Mouse (Mus musculus) heart, adult 2 months (tissue): ENCODE results near the gene Rprd1b. TPM values are rescaled to one million over a fixed set of nuclear protein-coding genes. Genes with fewer than 3 reads are reported as not detected.

Experiments
- DNase-seq, 2 experiments: peaks; one replicate each; pipeline ENCODE4 v3.0.0; 2021
- H3K27ac ChIP-seq: fragments of 200-600 bp; 2 replicates; pipeline ENCODE4 v1.8.1; 2022
- H3K27me3 ChIP-seq: fragments of 200-500 bp; 2 replicates; pipeline ENCODE4 v1.6.1; 2012; ENCODE audit warnings: mild to moderate bottlenecking, low read length, inconsistent platforms, mixed read lengths; ENCODE audit not compliant: control insufficient read depth, insufficient read depth
- H3K36me3 ChIP-seq: fragments of 200-500 bp; 2 replicates; pipeline ENCODE4 v1.6.1; 2012; ENCODE audit warnings: low read length, inconsistent platforms; ENCODE audit not compliant: control insufficient read depth, insufficient read depth
- H3K4me1 ChIP-seq: fragments of 200-500 bp; 2 replicates; pipeline ENCODE4 v1.6.1; 2011; ENCODE audit warnings: low read length; ENCODE audit not compliant: control insufficient read depth, insufficient read depth
- H3K4me3 ChIP-seq: fragments of 200-600 bp; 2 replicates; pipeline ENCODE4 v1.8.1; 2022
- H3K79me2 ChIP-seq: fragments of 200-500 bp; replicated peaks from 2 replicates; pipeline ENCODE4 v1.6.1; 2012; ENCODE audit warnings: mild to moderate bottlenecking, inconsistent platforms, low read length, moderate library complexity, mixed read lengths; ENCODE audit not compliant: control insufficient read depth, insufficient read depth
- H3K9ac ChIP-seq: fragments of 200-500 bp; 2 replicates; pipeline ENCODE4 v1.6.1; 2012; ENCODE audit warnings: low read depth, mild to moderate bottlenecking, control low read depth, inconsistent platforms, low read length, mixed read lengths
- CTCF ChIP-seq: fragments of 200-600 bp; IDR thresholded peaks from 2 replicates; pipeline ENCODE4 v1.8.1; 2022; ENCODE audit warnings: antibody characterized with exemption, mild to moderate bottlenecking, moderate library complexity
- EP300 ChIP-seq: fragments of 200-500 bp; IDR thresholded peaks from 2 replicates; pipeline ENCODE4 v1.6.1; 2011; ENCODE audit warnings: low read depth, low read length, control low read depth; ENCODE audit not compliant: insufficient read depth
- POLR2A ChIP-seq: fragments of 200-500 bp; IDR thresholded peaks from 2 replicates; pipeline ENCODE4 v1.6.1; 2011; ENCODE audit warnings: mild to moderate bottlenecking, low read depth, low read length, control low read depth; ENCODE audit not compliant: insufficient read depth
- WGBS: fragments of 180-500 bp; shearing (Covaris S2); methylation state at CpG from one replicate; pipeline ENCODE4 v1.1.7; 2018; 5-methylcytosine and 5-hydroxymethylcytosine counted together
- intact Hi-C: fragments of 180-260 bp; cut with DNase I; formaldehyde crosslinking; loops from one replicate; pipeline ENCODE4 v1.15.1; 2025
- polyA plus RNA-seq: library from polyadenylated mRNA; depleted of rRNA; stranded (reverse); fragments of >200 nt; gene quantifications from 2 replicates; pipeline ENCODE4 v1.2.3, GENCODE M21; 2012
- total RNA-seq, 2 experiments: library from RNA; stranded (reverse); gene quantifications; 2 replicates each; pipeline ENCODE4 v1.2.3; 2021

Rprd1b gene
- total and polyA plus RNA-seq, 3 experiments, result 15.9 to 33.5 (median 32.9) TPM

DNA sequence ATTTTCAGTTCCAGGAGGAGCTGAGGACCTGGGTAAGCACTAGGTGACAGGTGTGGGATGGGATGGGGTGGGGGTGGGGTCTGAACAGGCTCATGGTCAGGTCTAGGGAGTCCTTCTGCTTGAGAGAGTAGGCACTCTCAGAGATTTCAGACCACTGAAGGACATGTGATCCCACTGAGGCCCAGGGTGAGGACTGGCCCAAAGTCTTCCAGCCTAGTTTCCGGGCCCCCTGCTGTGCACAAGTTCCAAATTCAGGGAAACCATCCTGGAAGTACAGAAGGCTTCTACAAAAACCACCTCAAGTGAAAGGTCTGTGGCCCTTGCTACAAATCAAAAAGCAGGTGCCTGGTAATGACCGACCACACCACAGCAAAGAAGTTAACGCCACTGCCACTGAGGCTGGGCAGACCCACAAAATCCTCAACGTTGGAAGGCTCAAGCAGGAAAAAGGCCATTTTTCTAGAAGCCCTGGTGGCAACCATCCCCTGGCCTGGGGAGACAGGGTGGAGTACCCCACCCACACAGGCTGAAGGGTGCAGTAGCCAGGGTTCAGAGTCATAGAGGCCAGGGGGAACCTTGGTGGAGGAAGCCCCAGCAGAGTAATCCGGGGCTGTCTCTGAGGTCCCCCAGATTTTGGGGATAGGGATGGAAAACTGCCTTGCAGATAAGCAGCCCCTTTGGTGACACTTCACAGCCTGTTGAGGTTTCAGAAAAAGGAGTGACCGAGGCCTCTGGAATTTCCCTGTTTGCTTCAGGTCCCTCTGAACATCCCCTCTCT lies 116.6 kb downstream of the Rprd1b start:
- Histone ChIP-seq H3K4me3 (peak overlapping the region; percentile 95), H3K27ac (peak overlapping the region; percentile 95), H3K36me3 (peaks cover 16% of the 10 kb centered on the region), H3K79me2 (no peaks in the 10 kb centered on the region), H3K27me3 (no peaks in the 10 kb centered on the region), H3K4me1 (peaks cover 29% of the 10 kb centered on the region), H3K9ac (peak overlapping the region; percentile 85)
- intact Hi-C loops, result loop anchor here (5.0 kb wide), 2 partner anchors 83 to 98 kb away; no protein-coding TSS in a partner anchor
- DNase-seq, result peak in 1 of 2 experiments; percentile 37
- no peak for TF ChIP-seq POLR2A
- no peak for TF ChIP-seq CTCF
- no peak for TF ChIP-seq EP300
- 49% methylated on average over 6 of the region's 6 CpGs for WGBS

DNA sequence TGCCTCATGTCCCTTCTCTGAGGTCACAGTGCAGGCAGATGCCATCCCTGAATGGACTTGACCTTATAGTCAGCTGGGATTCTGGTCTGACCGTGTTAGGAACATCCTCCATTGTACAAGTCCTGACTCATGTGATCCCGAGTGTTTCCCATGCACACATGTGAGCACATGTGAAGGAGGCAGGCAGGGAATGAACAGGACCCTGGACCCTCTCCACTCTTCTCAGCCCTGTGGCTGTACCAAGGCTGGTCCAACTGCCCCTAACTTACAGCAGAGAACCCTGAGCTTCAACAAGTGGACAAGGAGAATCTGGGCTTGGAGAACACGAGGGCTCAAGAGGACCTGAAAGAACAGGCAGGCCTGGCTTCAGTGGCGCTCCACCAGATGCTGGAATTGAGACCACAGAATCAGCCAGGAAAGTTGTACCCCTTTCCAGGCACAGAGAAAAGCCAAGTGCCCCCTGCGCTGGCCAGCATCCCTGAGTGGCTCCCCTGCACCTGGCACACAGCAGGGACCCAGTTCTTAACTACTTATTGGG lies 117.3 kb downstream of the Rprd1b start:
- H3K4me1 ChIP-seq, result peaks cover 23% of the 10 kb centered on the region

DNA sequence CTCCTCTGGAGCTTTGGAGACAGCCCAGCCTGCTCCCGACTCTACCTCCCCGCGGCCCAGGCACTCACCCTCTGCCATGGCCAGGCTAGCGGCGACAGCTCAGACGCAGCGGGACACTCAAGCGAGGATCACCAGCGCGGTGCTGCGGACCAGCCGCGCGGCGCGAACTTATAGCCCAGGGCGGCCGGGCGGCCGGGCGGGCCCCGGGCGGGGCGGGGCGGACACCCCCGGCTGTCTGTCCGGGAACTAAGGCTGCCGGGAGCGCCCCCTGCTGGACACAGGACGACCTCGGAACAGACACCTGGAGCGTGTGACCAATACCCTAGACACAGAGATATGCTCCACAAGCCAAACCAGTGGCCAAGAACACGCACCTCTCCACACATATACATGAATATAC lies 117.9 kb downstream of the Rprd1b start, which contains the start of gene Tgm2:
TSS of gene Tgm2 (minus strand) at position 214 of the 400 bp plus-strand sequence.
- no peak for TF ChIP-seq EP300
- peak; percentile 92 for TF ChIP-seq POLR2A
- TF ChIP-seq CTCF, result peak; percentile 84
- DNase-seq, result peak; percentile 94 to 97
- H3K36me3 ChIP-seq, result peaks cover 11% of the 10 kb centered on the region
- H3K27ac ChIP-seq, result peak within 1 kb of the TSS; percentile 95
- H3K27me3 ChIP-seq, result no peaks in the 10 kb centered on the region
- peak within 1 kb of the TSS; percentile 85 for H3K9ac ChIP-seq
- intact Hi-C loops, result loop anchor here (1.0 to 5.0 kb wide), 4 partner anchors 39 to 99 kb away; no protein-coding TSS in a partner anchor
- no peaks in the 10 kb centered on the region for H3K79me2 ChIP-seq
- peaks cover 21% of the 10 kb centered on the region for H3K4me1 ChIP-seq
- H3K4me3 ChIP-seq, result peak within 1 kb of the TSS; percentile 95
- WGBS, result under 1% methylated on average over 33 of the region's 33 CpGs

More for the DNA sequence above, 117.3 kb downstream of the Rprd1b start:
- Histone ChIP-seq H3K36me3 (peaks cover 11% of the 10 kb centered on the region), H3K27me3 (no peaks in the 10 kb centered on the region), H3K27ac (peak overlapping the region; percentile 95), H3K9ac (peak overlapping the region; percentile 85), H3K4me3 (peak overlapping the region; percentile 95), H3K79me2 (no peaks in the 10 kb centered on the region)
- TF ChIP-seq POLR2A (0 out of 2 replicates have a peak, but pooled peaks have one; percentile 17), CTCF (no peak), EP300 (no peak)
- 27% methylated on average over 5 of the region's 5 CpGs for WGBS
- DNase-seq, result no peak
- intact Hi-C loops, result loop anchor here (1.0 to 5.0 kb wide), 4 partner anchors 38 to 98 kb away; no protein-coding TSS in a partner anchor

GRCm38 (mm10) chr2:158146971-158147370 lies 118.7 kb downstream of the Rprd1b start:
- intact Hi-C loops, result loop anchor here (1.0 to 5.0 kb wide), 4 partner anchors 40 to 100 kb away; no protein-coding TSS in a partner anchor
- TF ChIP-seq CTCF (no peak), POLR2A (no peak), EP300 (no peak)
- 93% methylated on average over 8 of the region's 8 CpGs for WGBS
- Histone ChIP-seq H3K4me1 (peaks cover 16% of the 10 kb centered on the region), H3K36me3 (peaks cover 7% of the 10 kb centered on the region), H3K9ac (no peak overlapping the region), H3K27me3 (no peaks in the 10 kb centered on the region), H3K4me3 (no peak overlapping the region), H3K79me2 (no peaks in the 10 kb centered on the region), H3K27ac (no peak overlapping the region)
- peak in 1 of 2 experiments; percentile 18 for DNase-seq

DNA sequence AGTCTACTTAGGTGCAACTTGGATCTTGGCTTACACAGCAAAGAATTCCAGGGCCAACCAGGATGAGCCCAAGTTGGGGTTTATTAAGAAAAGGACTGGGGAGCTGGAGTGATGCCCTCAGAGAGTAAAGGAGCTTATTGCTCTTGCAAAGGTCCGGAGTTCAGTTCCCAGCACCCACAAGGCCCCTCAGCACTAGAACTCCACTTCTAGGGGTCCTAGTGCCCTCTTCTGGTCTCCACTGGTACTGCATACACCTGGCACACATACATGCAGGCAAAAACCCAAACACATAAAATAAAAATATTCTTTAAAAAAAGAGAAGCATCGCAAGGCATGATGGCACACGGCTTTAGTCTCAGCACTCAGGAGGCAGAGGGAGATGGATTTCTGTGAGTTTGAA lies 122.8 kb downstream of the Rprd1b start:
- intact Hi-C loops, result no loop called here
- Histone ChIP-seq H3K27ac (no peak overlapping the region), H3K4me3 (no peak overlapping the region), H3K27me3 (no peaks in the 10 kb centered on the region), H3K9ac (no peak overlapping the region), H3K4me1 (no peaks in the 10 kb centered on the region), H3K36me3 (no peaks in the 10 kb centered on the region), H3K79me2 (no peaks in the 10 kb centered on the region)
- TF ChIP-seq CTCF (peak; percentile 41), EP300 (no peak), POLR2A (no peak)
- WGBS, result 98% methylated on average over 3 of the region's 3 CpGs
- DNase-seq, result no peak

DNA sequence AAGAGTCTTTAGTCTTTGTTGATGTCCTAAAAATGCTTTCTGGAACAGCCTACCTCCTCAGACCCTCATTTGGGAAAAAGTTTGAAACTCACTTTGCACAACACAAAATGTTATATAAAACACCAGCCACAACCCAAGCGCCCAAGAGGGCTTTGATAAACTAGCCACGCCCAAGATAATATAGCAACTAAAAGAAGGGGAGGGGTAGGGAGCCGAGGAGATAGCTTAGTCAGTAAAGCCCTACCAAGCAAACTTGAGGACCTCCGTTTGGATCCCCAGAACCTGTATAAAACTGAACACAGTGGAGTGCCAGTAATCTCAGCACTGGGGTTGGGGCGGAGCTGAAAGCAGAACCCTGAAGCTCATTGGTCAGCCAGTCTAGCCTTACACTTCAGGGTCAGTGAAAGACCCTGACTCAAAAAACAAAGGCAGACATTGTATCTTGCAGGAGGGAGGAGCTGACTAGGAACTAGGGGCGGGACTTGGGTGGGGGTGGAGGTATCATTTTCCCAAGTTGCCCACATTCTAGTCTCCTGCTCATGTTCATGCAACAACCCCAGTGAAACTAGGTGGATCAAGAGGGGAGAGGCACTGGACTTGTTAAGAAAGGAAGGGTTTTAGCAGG lies 124.5 kb downstream of the Rprd1b start:
- no peak overlapping the region for H3K27ac ChIP-seq
- TF ChIP-seq CTCF (no peak), EP300 (no peak), POLR2A (no peak)
- no peaks in the 10 kb centered on the region for H3K79me2 ChIP-seq
- no peaks in the 10 kb centered on the region for H3K36me3 ChIP-seq
- H3K4me1 ChIP-seq, result no peaks in the 10 kb centered on the region
- no peak overlapping the region for H3K4me3 ChIP-seq
- intact Hi-C loops, result no loop called here
- DNase-seq, result no peak
- H3K27me3 ChIP-seq, result no peaks in the 10 kb centered on the region
- 64% methylated on average over 6 of the region's 6 CpGs for WGBS
- H3K9ac ChIP-seq, result no peak overlapping the region
